Mouse (Mus musculus) ES-Bruce4 (cell line): ENCODE results near the gene Fam229a.
"Not testable (repeated sequence)": the region's sequence is repeated elsewhere in the genome, so short reads cannot be mapped to it uniquely, and the experiment has no call there.

ENCODE experiments used
- CTCF ChIP-seq: IDR thresholded peaks from one replicate; pipeline ENCODE4 v1.8.1; 2011; ENCODE audit warnings: low read depth, low read length
- EP300 ChIP-seq: IDR thresholded peaks from 2 replicates; pipeline ENCODE4 v1.6.1; 2011; ENCODE audit warnings: low read depth, low read length; ENCODE audit not compliant: insufficient read depth
- POLR2A ChIP-seq: IDR thresholded peaks from one replicate; pipeline ENCODE4 v1.8.1; 2011; ENCODE audit warnings: low read length; ENCODE audit not compliant: insufficient read depth

- not testable (repeated sequence) for TF ChIP-seq CTCF, POLR2A, EP300
Measured at GRCm38 (mm10) chr4:129457311-129457710, 33.7 kb upstream of the Fam229a start.
